Mouse (Mus musculus) liver, postnatal 0 days (tissue): ENCODE data around the gene Inpp5k.

ENCODE experiments used
- CTCF ChIP-seq: sonication (generic); IDR thresholded peaks from 2 replicates; pipeline ENCODE4 v1.5.1; 2016; ENCODE audit warnings: antibody characterized with exemption, low read depth
- EP300 ChIP-seq: IDR thresholded peaks from 2 replicates; pipeline ENCODE4 v1.6.1; 2016; ENCODE audit warnings: antibody characterized with exemption, low read depth, mild to moderate bottlenecking

DNA sequence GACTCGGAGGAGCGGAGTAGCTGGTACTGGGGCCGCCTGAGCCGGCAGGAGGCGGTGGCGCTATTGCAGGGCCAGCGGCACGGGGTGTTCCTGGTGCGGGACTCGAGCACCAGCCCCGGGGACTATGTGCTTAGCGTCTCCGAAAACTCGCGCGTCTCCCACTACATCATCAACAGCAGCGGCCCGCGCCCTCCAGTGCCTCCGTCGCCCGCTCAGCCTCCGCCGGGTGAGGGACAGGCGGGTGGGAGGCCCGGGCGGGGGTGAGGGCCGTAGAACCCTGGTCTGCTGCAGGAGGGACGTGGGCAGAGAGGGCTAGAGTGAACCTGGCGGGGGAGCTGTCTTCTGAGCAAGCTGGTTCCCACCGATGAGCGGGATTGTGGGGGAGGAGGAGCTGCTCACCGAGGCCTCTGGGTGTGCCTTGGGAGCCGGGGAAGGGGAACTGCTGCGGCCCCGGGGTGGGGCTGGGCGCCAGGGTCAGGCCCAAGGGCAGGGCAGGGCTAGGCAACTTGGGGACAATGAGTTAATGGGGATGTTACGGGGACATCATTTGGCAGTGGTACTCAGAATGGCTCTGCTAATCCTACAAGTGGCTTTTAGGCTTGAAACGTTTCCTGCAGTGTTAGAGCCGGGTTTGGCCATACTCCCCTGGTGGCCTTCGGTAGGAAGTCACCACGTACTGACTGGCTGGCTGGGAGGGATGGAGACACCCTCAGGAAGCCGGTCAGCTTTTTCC lies 48.8 kb downstream of the Inpp5k start:
- no peak for TF ChIP-seq EP300
- TF ChIP-seq CTCF: peak; percentile 69
